Mouse (Mus musculus): ENCODE data around the gene Ncs1.

The Ncs1 gene

GRCm38 (mm10) chr2:31337706-31338330 is 92.2 kb downstream of the Ncs1 start:
- no peak for DNase-seq (ENCODE audit: low read depth, low spot score)

DNA sequence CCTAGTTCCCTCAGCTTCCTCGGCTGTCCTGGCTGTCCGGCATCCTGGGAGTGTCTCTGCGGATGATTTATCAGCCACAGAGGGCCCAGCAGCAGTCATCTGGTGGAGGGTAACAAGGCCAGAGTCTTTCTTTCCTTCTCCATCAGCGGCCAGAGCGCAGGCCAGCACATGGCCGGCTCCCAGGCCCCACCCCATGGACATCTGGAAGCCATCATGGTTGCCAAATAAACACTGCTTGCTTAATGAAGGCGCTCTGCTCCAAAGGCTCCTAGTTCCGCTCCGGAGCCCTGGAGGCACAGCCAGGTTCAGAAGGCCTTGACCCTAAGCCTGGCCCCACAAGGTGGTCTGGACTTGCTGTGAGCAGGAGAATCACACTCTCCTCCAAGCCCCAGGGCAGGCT is 94.2 kb downstream of the Ncs1 start:
- DNase-seq (ENCODE audit: low read depth, low spot score), result no peak

DNA sequence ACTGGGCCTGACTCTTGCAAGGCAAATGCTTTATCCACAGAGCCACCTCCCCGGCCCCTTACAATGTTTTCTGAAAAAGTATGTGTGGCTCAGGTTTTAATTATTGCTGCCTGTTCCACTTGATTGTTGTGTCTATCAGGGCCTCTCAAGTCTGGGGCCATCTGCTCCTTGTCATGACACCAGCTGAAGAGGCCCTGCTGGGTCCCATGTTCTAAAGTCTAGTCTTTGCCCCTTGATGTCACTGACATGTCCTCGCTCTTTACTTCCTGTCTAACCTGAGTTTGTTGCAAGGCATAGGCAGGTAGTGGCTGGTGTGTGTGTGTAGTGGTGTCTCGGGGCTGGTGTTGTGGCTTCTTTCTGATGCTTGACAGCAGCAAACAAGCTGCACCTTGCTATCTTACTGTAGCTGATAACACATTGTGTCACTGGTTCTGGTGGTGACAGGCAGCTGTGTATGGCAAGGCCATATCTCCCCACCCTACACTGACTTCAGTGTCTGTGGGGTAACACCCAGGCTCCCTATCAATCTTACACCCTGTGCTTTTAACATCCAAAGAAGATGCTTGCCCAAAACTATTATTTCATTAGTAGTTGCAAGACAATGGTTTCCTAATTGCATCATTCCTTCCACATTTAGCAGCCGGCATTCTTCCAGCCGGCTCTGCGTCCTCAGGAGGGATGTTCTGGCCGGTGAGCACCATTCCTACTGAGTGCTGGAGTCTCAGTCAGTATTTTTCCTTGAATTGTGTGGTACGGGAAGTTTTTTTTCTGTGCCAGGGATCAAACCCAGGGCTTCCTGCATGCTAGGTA is 96.3 kb downstream of the Ncs1 start:
- no peak for DNase-seq (ENCODE audit: low read depth, low spot score)

All from brain, embryonic 18.5 days (tissue).